Mouse (Mus musculus) layer of hippocampus, adult 2 months (tissue): ENCODE measurements around the gene Tbxa2r. TPM values are rescaled to one million over a fixed set of nuclear protein-coding genes. Genes with fewer than 3 reads are reported as not detected.
A peak's percentile ranks its signal among the peaks of the same experiment; 100 is the strongest.

Experiments used
- DNase-seq, 2 experiments: peaks; one replicate each; pipeline ENCODE4 v3.0.0; 2022; ENCODE audit warnings: low spot score in 2 of 2
- H3K27ac ChIP-seq: fragments of 200-600 bp; 2 replicates; pipeline ENCODE4 v1.8.1; 2022
- H3K4me3 ChIP-seq: fragments of 200-600 bp; 2 replicates; pipeline ENCODE4 v1.8.1; 2022; ENCODE audit warnings: mild to moderate bottlenecking
- CTCF ChIP-seq: fragments of 200-600 bp; conservative IDR thresholded peaks from 2 replicates; pipeline ENCODE4 v1.8.1; 2022; ENCODE audit warnings: antibody characterized with exemption, mild to moderate bottlenecking, moderate library complexity
- total RNA-seq, 2 experiments: library from RNA; stranded (reverse); gene quantifications; 2 replicates each; pipeline ENCODE4 v1.2.3; 2021

Gene Tbxa2r
- total RNA-seq, 2 experiments from 2014 or later, result 1.3 to 1.4 TPM

GRCm38 (mm10) chr10:81378553-81379182 is 50.1 kb downstream of the Tbxa2r start:
- Histone ChIP-seq H3K27ac (peak overlapping the region; percentile 50; the same call in 1 of the 2 replicates), H3K4me3 (peak overlapping the region; percentile 62)
- TF ChIP-seq CTCF, result no peak
- DNase-seq, result peak; percentile 100

GRCm38 (mm10) chr10:81379183-81379553 is 50.6 kb downstream of the Tbxa2r start:
- DNase-seq, result no peak
- no peak for TF ChIP-seq CTCF
- Histone ChIP-seq H3K4me3 (peak overlapping the region; percentile 62), H3K27ac (peak overlapping the region; percentile 50; the same call in 1 of the 2 replicates)

DNA sequence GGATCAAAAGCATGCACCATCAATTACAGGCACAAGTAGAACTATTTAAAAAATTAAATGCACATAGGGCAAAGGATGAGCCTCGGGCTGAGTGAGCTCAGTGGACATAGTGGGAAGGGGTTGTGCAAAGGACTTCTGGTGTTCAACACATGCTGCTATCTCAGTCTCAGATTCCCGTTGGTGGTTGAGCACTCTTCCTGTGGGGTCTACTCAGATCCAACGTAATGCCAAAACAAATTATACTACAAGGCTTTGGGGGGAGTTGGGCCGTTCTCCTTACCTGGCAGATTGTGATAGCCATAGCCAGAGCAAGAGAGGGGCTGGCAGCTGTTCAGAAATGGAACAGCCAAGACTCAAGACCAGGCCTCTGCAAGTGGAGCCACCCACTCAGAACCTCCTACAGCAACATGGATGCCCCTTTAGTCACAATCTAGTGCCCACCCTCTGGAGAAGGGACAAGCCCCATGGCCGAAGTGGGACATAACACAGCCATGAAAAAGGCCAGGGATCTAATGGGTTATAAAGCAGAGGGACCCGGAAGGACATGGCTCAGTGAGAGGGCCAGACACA is 51.4 kb downstream of the Tbxa2r start:
- no peak overlapping the region for H3K27ac ChIP-seq
- DNase-seq, result no peak
- no peak for TF ChIP-seq CTCF
- H3K4me3 ChIP-seq, result no peak overlapping the region

DNA sequence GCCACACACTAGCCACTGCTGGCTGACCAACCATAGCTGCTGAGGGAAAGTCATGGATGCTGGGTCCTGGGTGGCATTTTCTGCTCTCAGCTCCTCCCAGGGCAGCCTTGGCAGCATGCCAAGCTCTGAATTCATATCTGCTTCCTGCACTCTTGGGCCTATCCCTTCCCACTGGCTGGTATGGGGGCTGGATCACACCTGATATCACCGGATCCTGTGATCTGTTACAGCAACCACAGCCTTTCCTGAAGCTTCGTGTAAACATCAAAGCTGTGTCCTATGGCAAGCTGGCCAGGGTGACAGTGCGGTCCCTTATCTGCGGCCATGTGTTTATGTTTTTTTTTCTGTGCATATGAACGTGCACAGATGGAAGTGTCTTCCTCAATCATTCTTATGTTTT is 53.5 kb downstream of the Tbxa2r start:
- no peak for TF ChIP-seq CTCF
- Histone ChIP-seq H3K27ac (no peak overlapping the region), H3K4me3 (no peak overlapping the region)
- no peak for DNase-seq

- Histone ChIP-seq H3K27ac (peak within 1 kb of the TSS; percentile 98), H3K4me3 (peak within 1 kb of the TSS; percentile 73)
- DNase-seq, result peak; percentile 97 to 99
- peak; percentile 28; the same call in 1 of the 2 replicates for TF ChIP-seq CTCF
Measured at GRCm38 (mm10) chr10:81383802-81384604, 55.5 kb downstream of the Tbxa2r start, which contains the start of the genes Dohh and Gm48551. Gene Dohh (plus strand): TSS chr10:81384428. Gene Gm48551 (plus strand): TSS chr10:81384466.

GRCm38 (mm10) chr10:81384605-81384982 is 56.1 kb downstream of the Tbxa2r start:
- no peak for DNase-seq

More at GRCm38 (mm10) chr10:81384605-81384982, 56.1 kb downstream of the Tbxa2r start:
- TF ChIP-seq CTCF, result no peak
- H3K27ac ChIP-seq, result peak overlapping the region; percentile 98
- H3K4me3 ChIP-seq, result peak overlapping the region; percentile 73

Other genes starting within 250 kb of the Tbxa2r start
- gene Creb3l3, start 229.9 kb upstream of the Tbxa2r start, total RNA-seq, result under 1 TPM; 0.20 to 0.66 TPM
- 100 to 1,000 TPM; 132 to 139 TPM for gene Map2k2, start 222.8 kb upstream of the Tbxa2r start, total RNA-seq
- gene Zbtb7a, start 193.5 kb upstream of the Tbxa2r start, total RNA-seq, result 100 to 1,000 TPM; 103 to 109 TPM
- gene Pias4, start 160.8 kb upstream of the Tbxa2r start, total RNA-seq, result 10 to 100 TPM; 29.4 to 29.5 TPM
- 100 to 1,000 TPM; 907 to 909 TPM for gene Eef2, start 152.1 kb upstream of the Tbxa2r start, total RNA-seq
- 10 to 100 TPM; 73.6 to 78.4 TPM for gene Dapk3, start 145.7 kb upstream of the Tbxa2r start, total RNA-seq
- gene 4930442H23Rik, start 144.9 kb upstream of the Tbxa2r start, total RNA-seq, result not detected
- gene Nmrk2, start 126.7 kb upstream of the Tbxa2r start, total RNA-seq, result under 1 TPM; 0.32 to 0.33 TPM
- gene Atcay, start 97.9 kb upstream of the Tbxa2r start, total RNA-seq, result 100 to 1,000 TPM; 144 to 150 TPM
- gene Zfr2, start 95.6 kb upstream of the Tbxa2r start, total RNA-seq, result 10 to 100 TPM; 66.2 to 70.2 TPM
- 100 to 1,000 TPM; 260 to 267 TPM for gene Matk, start 75.8 kb upstream of the Tbxa2r start, total RNA-seq
- gene Mrpl54, start 61.8 kb upstream of the Tbxa2r start, total RNA-seq, result 10 to 100 TPM; 37.4 to 42.0 TPM
- gene Apba3, start 61.8 kb upstream of the Tbxa2r start, total RNA-seq, result 10 to 100 TPM; 32.6 to 37.3 TPM
- under 1 TPM; 0.54 to 0.91 TPM for gene Tjp3, start 37.1 kb upstream of the Tbxa2r start, total RNA-seq
- gene Pip5k1c, start 35.8 kb upstream of the Tbxa2r start, total RNA-seq, result 100 to 1,000 TPM; 308 to 314 TPM
- gene Cactin, start 7.6 kb upstream of the Tbxa2r start, total RNA-seq, result 10 to 100 TPM; 27.6 to 30.7 TPM
- 1 to 10 TPM; 1.7 to 1.8 TPM for gene Gipc3, start 14.5 kb downstream of the Tbxa2r start, total RNA-seq
- gene Hmg20b, start 21.7 kb downstream of the Tbxa2r start, total RNA-seq, result 10 to 100 TPM; 27.5 to 30.8 TPM
- gene Mfsd12, start 28.8 kb downstream of the Tbxa2r start, total RNA-seq, result 10 to 100 TPM; 42.8 to 45.9 TPM
- 1 to 10 TPM; 1.6 to 2.4 TPM for gene 4930404N11Rik, start 37.1 kb downstream of the Tbxa2r start, total RNA-seq
- 10 to 100 TPM; 70.1 to 72.0 TPM for gene Fzr1, start 49.8 kb downstream of the Tbxa2r start, total RNA-seq
- 10 to 100 TPM; 75.9 to 79.7 TPM for gene Dohh, start 55.7 kb downstream of the Tbxa2r start, total RNA-seq
- 1 to 10 TPM; 4.4 to 6.1 TPM for gene Gm48551, start 55.7 kb downstream of the Tbxa2r start, total RNA-seq
- 1 to 10 TPM; 5.5 to 8.1 TPM for gene Gm48552, start 60.3 kb downstream of the Tbxa2r start, total RNA-seq
- 1 to 10 TPM; 1.9 to 2.1 TPM for gene Smim24, start 64.3 kb downstream of the Tbxa2r start, total RNA-seq
- 10 to 100 TPM; 60.0 to 60.1 TPM for gene Nfic, start 126.9 kb downstream of the Tbxa2r start, total RNA-seq
- gene Celf5, start 154.0 kb downstream of the Tbxa2r start, total RNA-seq, result 100 to 1,000 TPM; 286 to 287 TPM
- 10 to 100 TPM; 83.1 to 93.5 TPM for gene Ncln, start 167.7 kb downstream of the Tbxa2r start, total RNA-seq
- gene S1pr4, start 171.4 kb downstream of the Tbxa2r start, total RNA-seq, result under 1 TPM; 0.39 to 0.95 TPM
- 1 to 10 TPM; 1.9 to 2.5 TPM for gene Gna15, start 195.5 kb downstream of the Tbxa2r start, total RNA-seq
- gene Gna11, start 216.5 kb downstream of the Tbxa2r start, total RNA-seq, result 100 to 1,000 TPM; 118 to 123 TPM
- 100 to 1,000 TPM; 702 to 736 TPM for gene Aes, start 230.8 kb downstream of the Tbxa2r start, total RNA-seq
- 10 to 100 TPM; 34.0 to 46.8 TPM for gene Tle2, start 245.8 kb downstream of the Tbxa2r start, total RNA-seq